Mouse (Mus musculus): ENCODE data around the gene Lmx1a. TPM values are rescaled to one million over a fixed set of nuclear protein-coding genes. Genes with fewer than 3 reads are reported as not detected.

Lmx1a gene
- polyA plus RNA-seq, 1 experiment, result not detected

DNA sequence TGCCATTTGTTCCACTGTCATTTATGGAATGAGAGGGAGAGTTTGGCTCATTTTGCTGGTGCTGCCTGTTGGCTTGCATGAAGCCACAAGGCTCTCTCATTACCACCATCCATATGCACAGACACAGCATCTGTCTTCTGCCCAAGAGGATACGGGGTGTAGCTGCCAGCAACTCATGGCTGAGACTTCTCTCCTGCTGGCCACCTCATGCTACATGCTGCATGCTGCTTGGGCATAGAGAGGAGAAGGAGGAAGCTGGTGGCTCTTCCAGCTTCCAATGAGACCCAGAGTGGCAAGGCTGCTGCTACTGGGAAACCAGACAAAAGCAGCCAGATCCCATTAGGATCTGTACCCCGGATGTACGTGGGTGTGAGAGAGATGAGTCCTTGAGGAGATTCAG is 47.8 kb downstream of the Lmx1a start:
- Histone ChIP-seq H3K4me3 (ENCODE audit: insufficient read depth, low read length) (no peak overlapping the region), H3K27ac (ENCODE audit: insufficient read depth, low read length) (no peak overlapping the region), H3K4me1 (ENCODE audit: control insufficient read depth, insufficient read depth, low read length) (no peaks in the 10 kb centered on the region)
- TF ChIP-seq CTCF (IDR thresholded peaks at IDR 0.05; ENCODE audit: borderline replicate concordance, insufficient read depth, low read length) (no peak), POLR2A (IDR thresholded peaks at IDR 0.05; ENCODE audit: low read depth, low read length) (no peak)

DNA sequence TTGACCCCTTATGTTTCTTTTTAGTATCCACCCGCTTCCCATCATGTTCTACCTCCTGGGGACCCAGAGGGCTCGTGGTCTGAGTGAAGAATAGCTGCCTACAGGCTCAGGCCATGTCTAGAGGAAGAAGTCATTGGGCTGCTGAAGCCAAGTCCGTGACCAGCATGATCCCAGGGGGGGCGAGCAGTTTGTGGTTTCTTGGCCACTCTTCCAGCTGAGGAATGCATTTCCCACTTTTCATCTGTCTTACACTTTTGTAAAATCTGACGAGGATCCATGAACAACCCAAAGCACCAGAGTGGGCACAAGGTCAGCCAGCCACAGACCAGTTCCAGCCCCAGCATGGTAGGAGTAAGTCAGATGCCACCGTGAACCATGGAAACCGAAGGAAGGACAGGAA is 50.2 kb downstream of the Lmx1a start:
- TF ChIP-seq POLR2A (IDR thresholded peaks at IDR 0.05; ENCODE audit: low read depth, low read length) (no peak), CTCF (IDR thresholded peaks at IDR 0.05; ENCODE audit: borderline replicate concordance, insufficient read depth, low read length) (no peak)
- H3K27ac ChIP-seq (ENCODE audit: insufficient read depth, low read length), result no peak overlapping the region
- no peak overlapping the region for H3K4me3 ChIP-seq (ENCODE audit: insufficient read depth, low read length)
- no peaks in the 10 kb centered on the region for H3K4me1 ChIP-seq (ENCODE audit: control insufficient read depth, insufficient read depth, low read length)

DNA sequence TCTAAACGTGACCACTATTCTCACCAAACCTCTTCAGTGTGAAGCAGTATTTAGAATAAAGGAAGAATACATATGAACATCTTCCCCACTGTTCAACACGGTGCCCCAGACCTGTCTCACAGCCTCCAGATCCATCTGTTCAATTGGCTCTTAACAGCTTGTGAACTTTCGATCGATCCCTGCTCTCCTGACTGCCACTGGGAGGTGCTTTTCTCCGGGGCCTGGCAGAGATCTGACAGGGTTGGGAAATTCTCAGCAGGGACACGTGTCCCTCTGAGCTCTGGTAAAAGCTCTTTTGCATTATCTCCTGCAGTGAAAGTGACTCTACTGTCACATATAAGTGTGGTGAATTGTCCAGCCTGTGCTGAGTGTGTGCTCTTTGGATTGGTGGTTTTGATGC is 57.6 kb downstream of the Lmx1a start:
- no peak overlapping the region for H3K27ac ChIP-seq (ENCODE audit: insufficient read depth, low read length)
- no peak overlapping the region for H3K4me3 ChIP-seq (ENCODE audit: insufficient read depth, low read length)
- H3K4me1 ChIP-seq (ENCODE audit: control insufficient read depth, insufficient read depth, low read length), result no peaks in the 10 kb centered on the region
- no peak for TF ChIP-seq CTCF (IDR thresholded peaks at IDR 0.05; ENCODE audit: borderline replicate concordance, insufficient read depth, low read length)
- TF ChIP-seq POLR2A (IDR thresholded peaks at IDR 0.05; ENCODE audit: low read depth, low read length), result no peak

DNA sequence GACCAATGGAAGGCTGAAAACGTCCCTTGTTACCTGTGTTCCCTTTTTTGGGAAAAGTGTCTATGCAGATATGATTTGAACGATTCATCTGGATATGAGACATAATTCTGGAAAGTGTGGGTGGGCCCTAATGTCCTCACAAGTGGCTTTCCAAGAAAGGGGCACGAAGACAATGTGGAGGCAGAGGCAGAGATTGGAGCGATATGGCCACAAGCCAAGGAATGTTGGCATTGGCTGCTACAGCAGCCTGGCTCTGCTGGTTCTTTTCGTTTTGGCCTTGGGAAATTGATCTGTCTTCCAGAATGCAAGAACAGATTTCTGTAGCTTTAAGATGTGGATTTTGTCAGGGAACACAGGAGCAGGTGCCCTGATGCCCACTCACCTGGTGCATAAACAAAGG is 63.6 kb downstream of the Lmx1a start:
- H3K4me1 ChIP-seq (ENCODE audit: control insufficient read depth, insufficient read depth, low read length), result no peaks in the 10 kb centered on the region
- no peak overlapping the region for H3K4me3 ChIP-seq (ENCODE audit: insufficient read depth, low read length)
- no peak overlapping the region for H3K27ac ChIP-seq (ENCODE audit: insufficient read depth, low read length)
- no peak for TF ChIP-seq POLR2A (IDR thresholded peaks at IDR 0.05; ENCODE audit: low read depth, low read length)

DNA sequence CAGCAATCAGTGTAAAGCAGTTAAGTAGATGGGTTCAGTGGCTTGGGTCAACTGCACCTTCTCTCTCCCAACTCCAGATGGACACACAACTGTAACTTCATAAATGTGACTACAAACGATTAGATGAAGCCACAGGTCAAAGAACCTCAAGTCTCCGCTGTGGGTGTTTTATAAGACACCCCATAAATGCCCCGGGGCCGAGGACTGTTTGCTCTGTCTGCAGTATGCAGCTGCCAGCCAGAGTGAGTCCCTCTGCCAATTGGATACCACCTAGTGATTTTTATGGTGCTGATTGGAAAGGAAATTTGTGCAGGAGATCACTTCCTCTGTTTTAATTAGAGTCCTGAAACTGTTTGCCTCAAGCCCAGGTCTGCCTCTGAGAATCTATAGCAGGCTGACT is 65.0 kb downstream of the Lmx1a start:
- H3K27ac ChIP-seq (ENCODE audit: insufficient read depth, low read length), result no peak overlapping the region
- H3K4me1 ChIP-seq (ENCODE audit: control insufficient read depth, insufficient read depth, low read length), result no peaks in the 10 kb centered on the region
- no peak overlapping the region for H3K4me3 ChIP-seq (ENCODE audit: insufficient read depth, low read length)

DNA sequence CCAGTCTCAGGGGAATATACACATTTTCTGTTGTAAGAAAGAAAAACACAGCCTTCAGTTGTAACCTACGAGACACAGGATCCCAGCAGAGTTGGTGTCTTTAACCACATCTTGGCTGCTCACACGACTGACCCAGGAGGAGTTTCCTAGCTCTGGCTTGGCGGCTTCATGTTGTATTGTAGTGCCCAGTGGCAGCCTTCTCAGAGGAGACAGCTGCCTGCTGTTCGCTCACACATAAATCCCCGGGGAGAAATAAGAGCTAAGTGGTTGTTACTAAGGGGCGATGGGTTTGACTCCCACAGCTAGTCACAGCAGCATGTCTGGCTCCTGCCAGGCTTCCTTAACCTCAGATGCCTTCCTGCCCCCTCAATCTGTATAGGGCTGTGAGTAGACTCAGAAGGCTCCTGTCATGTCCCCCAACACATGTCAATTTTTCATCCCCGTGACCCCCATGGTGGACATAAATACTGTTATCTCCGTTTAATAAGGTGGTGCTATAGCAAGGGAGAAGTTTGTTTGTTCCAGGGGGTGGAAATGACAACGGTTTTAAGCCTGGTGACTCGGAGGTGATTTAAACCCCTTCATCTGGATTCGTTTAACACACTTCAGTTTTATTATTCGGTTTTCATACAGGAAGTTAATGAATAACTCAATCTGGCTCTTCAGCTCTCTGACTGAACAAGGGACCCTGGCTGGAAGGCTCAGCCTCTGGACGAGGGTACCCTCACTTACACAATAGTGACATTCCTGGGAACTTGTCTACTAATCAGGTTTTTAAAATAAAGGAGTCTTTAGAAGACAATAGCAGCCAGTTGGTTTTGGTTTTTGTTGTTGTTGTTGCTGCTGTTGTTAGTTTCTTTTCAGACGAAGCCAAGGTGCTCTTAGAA is 65.8 kb downstream of the Lmx1a start:
- no peaks in the 10 kb centered on the region for H3K4me1 ChIP-seq (ENCODE audit: control insufficient read depth, insufficient read depth, low read length)
- TF ChIP-seq POLR2A (IDR thresholded peaks at IDR 0.05; ENCODE audit: low read depth, low read length) (no peak), CTCF (IDR thresholded peaks at IDR 0.05; ENCODE audit: borderline replicate concordance, insufficient read depth, low read length) (no peak)
- H3K4me3 ChIP-seq (ENCODE audit: insufficient read depth, low read length), result no peak overlapping the region
- H3K27ac ChIP-seq (ENCODE audit: insufficient read depth, low read length), result no peak overlapping the region

More for the DNA sequence above, 65.0 kb downstream of the Lmx1a start:
- TF ChIP-seq POLR2A (IDR thresholded peaks at IDR 0.05; ENCODE audit: low read depth, low read length), result no peak
- no peak for TF ChIP-seq CTCF (IDR thresholded peaks at IDR 0.05; ENCODE audit: borderline replicate concordance, insufficient read depth, low read length)

DNA sequence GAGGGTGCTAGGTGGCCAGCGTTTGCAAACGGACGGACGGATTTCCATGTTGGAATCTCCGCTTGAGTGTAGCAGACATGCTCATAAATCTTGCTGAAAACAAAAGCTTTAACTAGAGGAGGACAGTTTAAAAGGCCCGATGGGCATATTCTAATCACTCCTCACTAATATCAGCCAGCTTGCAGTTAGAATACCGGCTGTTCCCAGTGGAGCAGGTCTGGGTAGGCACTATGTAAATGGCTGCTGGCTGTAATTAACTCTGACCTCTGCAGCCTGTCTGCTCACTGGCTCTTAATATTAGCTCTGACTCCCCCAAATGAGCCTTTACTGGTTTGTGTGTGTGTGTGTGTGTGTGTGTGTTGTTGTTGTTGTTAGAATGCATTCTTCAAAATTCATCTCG is 69.2 kb downstream of the Lmx1a start:
- no peak for TF ChIP-seq CTCF (IDR thresholded peaks at IDR 0.05; ENCODE audit: borderline replicate concordance, insufficient read depth, low read length)
- no peak for TF ChIP-seq POLR2A (IDR thresholded peaks at IDR 0.05; ENCODE audit: low read depth, low read length)
- no peak overlapping the region for H3K27ac ChIP-seq (ENCODE audit: insufficient read depth, low read length)
- H3K4me3 ChIP-seq (ENCODE audit: insufficient read depth, low read length), result no peak overlapping the region
- H3K4me1 ChIP-seq (ENCODE audit: control insufficient read depth, insufficient read depth, low read length), result no peaks in the 10 kb centered on the region

DNA sequence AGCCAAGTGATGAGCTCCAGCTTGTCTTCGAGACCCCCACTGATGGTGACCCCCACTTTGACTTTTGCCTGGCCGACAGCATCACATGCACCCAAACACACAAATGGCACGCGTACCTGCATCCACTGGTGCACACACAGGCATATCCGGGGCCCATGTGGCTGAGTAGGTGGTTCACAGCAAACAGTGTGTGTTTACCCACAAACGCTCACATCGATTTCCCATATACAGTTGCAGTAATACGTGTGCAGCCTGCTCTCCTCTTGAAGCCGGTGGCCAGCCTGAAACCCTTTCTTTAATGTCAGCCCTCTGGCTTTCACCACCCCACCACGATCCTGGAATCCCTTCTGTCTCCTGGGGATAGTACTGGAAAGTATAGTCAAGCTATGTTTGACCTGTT is 71.3 kb downstream of the Lmx1a start:
- TF ChIP-seq POLR2A (IDR thresholded peaks at IDR 0.05; ENCODE audit: low read depth, low read length) (no peak), CTCF (IDR thresholded peaks at IDR 0.05; ENCODE audit: borderline replicate concordance, insufficient read depth, low read length) (no peak)
- H3K4me3 ChIP-seq (ENCODE audit: insufficient read depth, low read length), result no peak overlapping the region

DNA sequence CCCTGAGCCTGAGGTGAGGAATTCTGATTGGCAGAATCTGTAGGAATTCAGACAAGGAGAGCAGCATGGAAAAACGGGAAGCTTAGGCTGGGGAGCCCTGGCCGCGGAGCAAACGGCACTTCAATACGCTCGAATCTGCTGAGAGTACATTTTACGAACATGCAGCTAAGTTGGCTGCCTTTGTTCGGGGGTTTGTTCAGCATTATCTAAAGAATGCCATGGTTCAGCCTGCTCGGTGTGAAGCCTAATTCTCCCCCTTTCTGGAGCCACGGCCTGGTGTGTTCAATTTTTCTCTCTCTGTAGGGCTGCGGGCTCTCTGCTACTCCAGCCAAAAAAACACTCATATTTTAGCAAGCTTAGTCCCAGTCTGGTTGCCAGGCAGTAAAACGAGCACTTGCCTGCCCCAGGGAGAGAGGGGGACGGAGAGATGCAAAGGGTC is 72.8 kb downstream of the Lmx1a start:
- Histone ChIP-seq H3K4me1 (ENCODE audit: control insufficient read depth, insufficient read depth, low read length) (no peaks in the 10 kb centered on the region), H3K4me3 (ENCODE audit: insufficient read depth, low read length) (no peak overlapping the region), H3K27ac (ENCODE audit: insufficient read depth, low read length) (no peak overlapping the region)
- no peak for TF ChIP-seq CTCF (IDR thresholded peaks at IDR 0.05; ENCODE audit: borderline replicate concordance, insufficient read depth, low read length)
- TF ChIP-seq POLR2A (IDR thresholded peaks at IDR 0.05; ENCODE audit: low read depth, low read length), result no peak

More for the DNA sequence above, 71.3 kb downstream of the Lmx1a start:
- Histone ChIP-seq H3K27ac (ENCODE audit: insufficient read depth, low read length) (no peak overlapping the region), H3K4me1 (ENCODE audit: control insufficient read depth, insufficient read depth, low read length) (no peaks in the 10 kb centered on the region)

DNA sequence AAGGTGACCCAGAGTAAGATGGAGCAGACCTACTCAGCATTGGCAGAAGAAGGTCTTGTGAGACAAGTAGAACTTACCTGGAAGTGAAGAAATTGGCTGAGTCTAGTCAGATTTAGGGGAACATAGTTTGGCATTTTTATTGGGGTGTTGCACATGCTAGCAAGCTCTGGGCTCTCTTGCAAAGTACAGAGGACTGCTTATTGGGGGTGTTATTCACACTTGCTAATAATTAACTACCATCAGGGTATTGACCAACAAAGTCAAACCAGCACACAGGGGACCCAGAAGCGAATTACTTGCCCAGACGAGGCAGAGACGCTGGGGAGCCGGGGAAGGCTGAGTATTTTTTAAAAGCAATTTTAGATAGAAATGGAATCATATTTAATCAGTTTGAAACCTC is 77.6 kb downstream of the Lmx1a start:
- Histone ChIP-seq H3K4me3 (ENCODE audit: insufficient read depth, low read length) (no peak overlapping the region), H3K4me1 (ENCODE audit: control insufficient read depth, insufficient read depth, low read length) (no peaks in the 10 kb centered on the region), H3K27ac (ENCODE audit: insufficient read depth, low read length) (no peak overlapping the region)
- no peak for TF ChIP-seq POLR2A (IDR thresholded peaks at IDR 0.05; ENCODE audit: low read depth, low read length)
- no peak for TF ChIP-seq CTCF (IDR thresholded peaks at IDR 0.05; ENCODE audit: borderline replicate concordance, insufficient read depth, low read length)
